ENCODE assay signal across 8 mouse cellular contexts in the genomic region with DNA sequence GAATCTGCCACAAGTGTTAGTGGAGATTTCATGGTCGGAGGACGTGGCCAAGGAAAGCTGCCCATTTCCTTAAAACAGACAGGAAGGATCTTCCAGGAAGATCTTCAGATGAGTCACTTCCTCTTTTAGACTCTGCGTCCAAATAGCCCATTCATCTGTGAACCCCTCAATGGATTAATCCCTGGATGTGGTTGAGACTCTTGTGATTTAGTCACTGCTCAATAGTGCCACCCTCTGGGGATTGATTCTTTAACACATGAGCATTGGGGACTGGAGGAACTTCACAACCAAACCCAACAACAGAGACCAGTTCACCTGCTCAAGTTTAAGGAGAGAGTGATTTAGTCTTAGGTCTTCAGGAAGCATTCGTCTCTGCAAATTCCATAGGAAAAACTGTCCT.
DNase-seq lines count a peak whose midpoint lies in the region; ATAC-seq lines count a peak whose summit lies in the region.
"Had no signal": no experiment of that assay in that cellular context is flagged by ENCODE, and none has a peak within 500 bp of the region (broad histone marks: within the 10 kb centered on the region; RNA-seq: fewer than 3 reads in every experiment).

No protein-coding gene starts in this region.

- no peaks in the 10 kb centered on the region for H3K4me1 ChIP-seq in kidney, embryonic 14.5 days (ENCODE audit: control insufficient read depth, insufficient read depth, low read length)
- H3K4me1 ChIP-seq: neural tube, embryonic 13.5 days had no signal

- 68% methylated on average over 4 of the region's 4 CpGs for WGBS in kidney, embryonic 14.5 days

- H3K36me3 ChIP-seq in kidney, embryonic 14.5 days (ENCODE audit: control insufficient read depth, insufficient read depth, low read length): no peaks in the 10 kb centered on the region
- H3K36me3 ChIP-seq: neural tube, embryonic 13.5 days had no signal

- no peak overlapping the region for H3K9ac ChIP-seq in kidney, embryonic 14.5 days (ENCODE audit: low read depth, low read length)
- H3K9ac ChIP-seq: neural tube, embryonic 13.5 days had no signal

- H3K4me3 ChIP-seq in kidney, embryonic 14.5 days (ENCODE audit: low read length): no peak overlapping the region
- H3K4me3 ChIP-seq: neural tube, embryonic 13.5 days had no signal

- peak; percentile 20 to 29 for DNase-seq in kidney, adult 8-10 months
- DNase-seq in NIH3T3 (ENCODE audit: low read depth): peak; percentile 49
- DNase-seq in cerebellum, postnatal 10 days: peak; percentile 67 to 74
- DNase-seq in kidney, postnatal 36 days: peak; percentile 34 to 66
- peak; percentile 33 for DNase-seq in right cerebral cortex, postnatal 14 days
- no peak for DNase-seq in spleen, postnatal 10 days (ENCODE audit: low spot score in 2 of 2)

- H3K9me3 ChIP-seq in kidney, embryonic 14.5 days (ENCODE audit: control insufficient read depth, low read length): 0 out of 2 replicates have a peak, but pooled peaks cover 2% of the 10 kb centered on the region
- H3K9me3 ChIP-seq: neural tube, embryonic 13.5 days had no signal

- H3K27me3 ChIP-seq in kidney, embryonic 14.5 days (ENCODE audit: control insufficient read depth, insufficient read depth, low read length): no peaks in the 10 kb centered on the region
- H3K27me3 ChIP-seq: neural tube, embryonic 13.5 days had no signal

- no peak overlapping the region for H3K27ac ChIP-seq in kidney, embryonic 14.5 days (ENCODE audit: low read depth, low read length)
- H3K27ac ChIP-seq: neural tube, embryonic 13.5 days had no signal

- H3K4me2 ChIP-seq in kidney, embryonic 14.5 days (replicated peaks; ENCODE audit: low read depth, low read length): no peak overlapping the region
- H3K4me2 ChIP-seq: neural tube, embryonic 13.5 days had no signal

- ATAC-seq in kidney, embryonic 14.5 days (ENCODE audit: low FRiP score, low TSS enrichment): no peak

Comparison
In these comparisons a context has a peak if more than half of its experiments do, and no peak if none do; other contexts are left out.
1. DNase-seq: peak in kidney, adult 8-10 months (2 of 2), NIH3T3 (single experiment), cerebellum, postnatal 10 days (2 of 2), kidney, postnatal 36 days (2 of 2) and right cerebral cortex, postnatal 14 days (single experiment); none in spleen, postnatal 10 days (0 of 2).